Mouse (Mus musculus) stomach, embryonic 15.5 days (tissue): ENCODE results near the gene Polr3h. TPM values are rescaled to one million over a fixed set of nuclear protein-coding genes. Genes with fewer than 3 reads are reported as not detected.
"Not testable (repeated sequence)": the region's sequence is repeated elsewhere in the genome, so short reads cannot be mapped to it uniquely, and the experiment has no call there.

ENCODE experiments used
- ATAC-seq: fragments of 200-750 bp; cut with Nextera tagmentation; 2 replicates; pipeline ENCODE4 v1.8.0; 2017; ENCODE audit warnings: low read depth, moderate number of reproducible peaks, moderate TSS enrichment; ENCODE audit not compliant: insufficient read depth, low FRiP score
- H3K27ac ChIP-seq: fragments of 300-500 bp; sonication (generic); 2 replicates; pipeline ENCODE4 v1.5.1; 2015; ENCODE audit warnings: mild to moderate bottlenecking, inconsistent platforms
- H3K27me3 ChIP-seq: fragments of 300-500 bp; sonication (generic); replicated peaks from 2 replicates; pipeline ENCODE4 v1.6.1; 2015; ENCODE audit warnings: inconsistent platforms
- H3K36me3 ChIP-seq: fragments of 300-500 bp; sonication (generic); 2 replicates; pipeline ENCODE4 v1.6.1; 2015; ENCODE audit warnings: inconsistent platforms
- H3K4me1 ChIP-seq: fragments of 300-500 bp; sonication (generic); 2 replicates; pipeline ENCODE4 v1.6.1; 2015; ENCODE audit warnings: inconsistent platforms
- H3K4me2 ChIP-seq: fragments of 300-500 bp; sonication (generic); 2 replicates; pipeline ENCODE4 v1.6.1; 2015; ENCODE audit warnings: mild to moderate bottlenecking, inconsistent platforms
- H3K4me3 ChIP-seq: fragments of 300-500 bp; sonication (generic); replicated peaks from 2 replicates; pipeline ENCODE4 v1.5.1; 2015; ENCODE audit warnings: inconsistent platforms
- H3K9ac ChIP-seq: fragments of 300-500 bp; sonication (generic); 2 replicates; pipeline ENCODE4 v1.6.1; 2015; ENCODE audit warnings: inconsistent platforms
- H3K9me3 ChIP-seq: fragments of 300-500 bp; sonication (generic); 2 replicates; pipeline ENCODE4 v1.6.1; 2016; ENCODE audit warnings: inconsistent platforms
- WGBS: fragments of 180-500 bp; shearing (Covaris S2); methylation state at CpG from one replicate; pipeline ENCODE4 v1.1.7; 2015; 5-methylcytosine and 5-hydroxymethylcytosine counted together
- polyA plus RNA-seq: library from polyadenylated mRNA; unstranded; fragments of >200 nt; fragmentation: Nextera tagmentation; extraction: Ambion mirVana; gene quantifications from 2 replicates; pipeline ENCODE4 v1.2.1, GENCODE M21; 2015

Polr3h gene
- polyA plus RNA-seq, 1 experiment from 2014 or later, result 58.1 TPM

DNA sequence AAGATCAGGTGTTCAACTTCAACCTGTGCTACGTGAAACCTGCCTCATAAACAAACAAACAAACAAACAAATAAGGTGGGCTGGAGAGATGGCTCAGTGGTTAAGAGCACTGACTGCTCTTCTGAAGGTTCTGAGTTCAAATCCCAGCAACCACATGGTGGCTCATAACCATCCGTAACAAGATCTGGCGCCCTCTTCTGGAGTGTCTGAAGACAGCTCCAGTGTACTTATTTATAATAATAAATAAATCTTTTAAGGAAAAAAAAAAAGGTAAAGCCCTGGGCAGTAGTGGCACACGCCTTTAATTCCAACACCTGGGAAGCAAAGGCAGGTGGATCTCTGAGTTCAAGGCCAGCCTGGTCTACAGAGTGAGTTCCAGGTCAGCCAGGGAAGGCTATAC, 17.3 kb downstream of the Polr3h start:
- H3K9ac ChIP-seq, ATAC-seq, H3K4me2 ChIP-seq, H3K27ac ChIP-seq, H3K9me3 ChIP-seq, H3K4me3 ChIP-seq, H3K4me1 ChIP-seq, H3K27me3 ChIP-seq: not testable (repeated sequence)
- H3K36me3 ChIP-seq, result peaks cover 68% of the 10 kb centered on the region
- 88% methylated on average over 4 of the region's 4 CpGs for WGBS

DNA sequence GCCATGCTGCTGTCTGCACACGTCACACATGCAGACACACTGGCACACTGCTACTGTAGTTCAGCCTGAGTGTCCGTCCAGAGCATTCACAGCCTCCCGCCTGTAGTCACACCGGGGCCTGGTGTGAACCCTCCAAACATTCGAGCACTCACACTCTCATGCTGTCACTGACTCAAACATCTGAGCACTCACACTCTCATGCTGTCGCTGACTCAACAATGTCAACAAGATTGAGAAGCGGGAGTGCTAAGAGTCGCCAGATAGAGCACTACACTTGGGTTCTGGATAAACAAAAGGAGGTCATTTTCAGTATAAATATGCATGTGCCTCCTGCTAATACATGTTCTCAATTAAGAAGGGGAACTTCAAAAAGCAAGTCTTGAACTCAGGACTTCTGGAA, 18.1 kb downstream of the Polr3h start:
- WGBS, result 82% methylated on average over 8 of the region's 8 CpGs
- no peak for ATAC-seq

DNA sequence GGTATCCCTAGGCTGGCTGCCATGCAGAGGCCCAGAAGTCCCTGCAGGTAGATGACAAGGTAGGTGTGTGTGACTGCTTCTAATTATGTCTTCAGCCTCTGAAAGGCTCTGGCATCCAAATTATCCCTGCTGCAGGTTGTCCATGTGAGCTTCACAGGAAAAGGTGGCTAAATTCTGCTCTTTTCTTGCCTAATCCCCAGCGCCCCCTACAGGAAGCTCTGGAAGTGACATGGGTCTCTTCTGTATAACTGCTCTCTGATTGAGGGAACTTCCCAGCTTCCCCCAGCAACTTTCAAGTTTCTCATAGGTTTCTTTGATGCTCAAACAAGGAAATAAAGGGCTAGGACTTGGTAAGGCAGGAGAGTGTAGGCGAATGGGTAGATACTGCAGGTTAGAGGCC, 21.1 kb downstream of the Polr3h start:
- WGBS, result 37% methylated on average over 2 of the region's 2 CpGs
- Histone ChIP-seq H3K9me3 (no peaks in the 10 kb centered on the region), H3K4me2 (no peak overlapping the region), H3K27ac (no peak overlapping the region), H3K36me3 (peaks cover 64% of the 10 kb centered on the region), H3K9ac (no peak overlapping the region), H3K4me3 (no peak overlapping the region), H3K27me3 (no peaks in the 10 kb centered on the region), H3K4me1 (no peaks in the 10 kb centered on the region)
- ATAC-seq, result no peak

More for the DNA sequence above, 18.1 kb downstream of the Polr3h start:
- H3K4me2 ChIP-seq, result no peak overlapping the region
- H3K9me3 ChIP-seq, result no peaks in the 10 kb centered on the region
- H3K4me3 ChIP-seq, result no peak overlapping the region
- H3K9ac ChIP-seq, result no peak overlapping the region
- H3K27me3 ChIP-seq, result no peaks in the 10 kb centered on the region
- peaks cover 64% of the 10 kb centered on the region for H3K36me3 ChIP-seq
- H3K27ac ChIP-seq, result no peak overlapping the region
- 0 out of 2 replicates have a peak, but pooled peaks cover 3% of the 10 kb centered on the region for H3K4me1 ChIP-seq

DNA sequence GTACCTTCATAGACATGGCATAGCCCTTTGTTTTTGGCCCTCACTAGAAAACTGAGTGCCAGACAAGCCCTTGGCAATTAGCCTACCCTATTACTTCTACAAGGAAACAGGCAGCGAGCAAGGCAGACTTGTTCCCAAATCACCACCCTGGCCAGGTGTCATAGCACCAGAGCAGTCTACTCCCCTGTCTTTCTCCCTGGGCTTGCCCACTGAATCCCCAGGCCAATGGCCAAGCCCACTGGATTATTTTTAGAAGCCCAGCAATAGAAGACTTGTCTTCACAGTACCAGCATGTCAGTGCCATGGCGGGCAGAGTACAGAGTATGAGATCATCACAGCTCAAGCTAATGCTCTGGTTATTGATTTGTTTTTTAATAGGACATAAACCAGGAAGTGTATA, 27.3 kb downstream of the Polr3h start:
- Histone ChIP-seq H3K27ac (no peak overlapping the region), H3K4me3 (no peak overlapping the region), H3K36me3 (peaks cover 42% of the 10 kb centered on the region), H3K4me1 (no peaks in the 10 kb centered on the region), H3K9ac (no peak overlapping the region), H3K9me3 (no peaks in the 10 kb centered on the region), H3K27me3 (no peaks in the 10 kb centered on the region), H3K4me2 (no peak overlapping the region)
- ATAC-seq, result no peak
- 86% methylated on average over 2 of the region's 2 CpGs for WGBS

DNA sequence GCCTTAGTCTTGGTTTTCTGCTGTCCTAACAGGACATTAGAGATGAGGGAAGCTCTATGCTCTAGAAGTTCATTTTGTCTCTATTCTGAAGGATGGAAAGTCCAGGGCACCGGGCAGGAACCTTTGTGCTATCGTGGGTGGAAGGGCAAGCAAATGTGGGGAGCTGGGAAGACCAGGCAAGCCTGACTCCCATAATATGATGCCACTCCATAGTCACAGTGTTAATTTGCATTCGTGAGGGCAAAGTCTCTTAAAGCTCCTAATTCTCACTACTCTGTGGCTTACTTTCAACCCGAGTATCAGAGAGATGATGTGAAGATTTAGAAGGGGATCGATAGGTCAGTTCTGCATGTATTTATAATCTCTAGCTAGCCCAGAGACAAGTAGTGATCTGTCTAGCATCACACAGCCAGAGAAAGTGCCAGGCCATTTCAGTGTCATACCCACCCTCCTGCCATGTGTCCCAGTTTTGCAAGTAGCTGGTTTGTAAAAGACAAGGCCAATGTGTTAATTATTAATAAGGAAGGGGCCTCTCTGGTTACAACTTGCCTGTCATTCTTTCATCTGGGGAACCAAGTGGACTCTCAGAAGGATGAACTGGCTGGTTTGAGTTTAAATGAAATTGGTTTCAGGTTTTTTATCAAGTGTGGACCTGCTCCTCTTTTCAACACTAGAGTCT, 28.3 kb downstream of the Polr3h start:
- Histone ChIP-seq H3K9me3 (no peaks in the 10 kb centered on the region), H3K4me2 (no peak overlapping the region), H3K4me3 (no peak overlapping the region), H3K27ac (no peak overlapping the region), H3K4me1 (no peaks in the 10 kb centered on the region), H3K9ac (no peak overlapping the region), H3K27me3 (no peaks in the 10 kb centered on the region), H3K36me3 (peaks cover 38% of the 10 kb centered on the region)
- WGBS, result 79% methylated on average over 5 of the region's 5 CpGs
- no peak for ATAC-seq

DNA sequence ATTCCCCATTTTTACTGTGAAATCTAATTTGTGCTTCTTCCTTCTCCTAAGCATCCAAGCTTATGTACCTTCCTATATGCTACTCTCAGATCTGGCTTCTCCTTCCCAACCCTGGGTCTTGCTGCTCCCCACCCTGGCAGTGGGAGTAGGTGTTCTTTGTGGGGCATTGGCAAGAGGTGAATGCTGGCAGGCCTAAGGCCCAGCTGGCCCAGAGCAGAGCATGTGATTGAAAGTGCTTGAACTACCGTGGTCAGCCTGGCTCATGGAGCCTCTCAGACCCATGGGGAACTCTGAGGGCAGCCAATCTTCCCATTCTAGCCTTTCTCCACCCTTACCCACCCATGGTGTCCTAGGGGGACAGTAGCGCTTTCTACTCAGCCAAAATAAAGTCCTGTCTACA, 29.6 kb downstream of the Polr3h start:
- H3K27me3 ChIP-seq, result no peaks in the 10 kb centered on the region
- no peak overlapping the region for H3K27ac ChIP-seq
- no peak overlapping the region for H3K9ac ChIP-seq
- no peaks in the 10 kb centered on the region for H3K4me1 ChIP-seq
- H3K4me2 ChIP-seq, result no peak overlapping the region
- no peaks in the 10 kb centered on the region for H3K9me3 ChIP-seq
- H3K36me3 ChIP-seq, result peaks cover 36% of the 10 kb centered on the region
- 92% methylated on average over 2 of the region's 2 CpGs for WGBS
- no peak for ATAC-seq
- H3K4me3 ChIP-seq, result no peak overlapping the region

DNA sequence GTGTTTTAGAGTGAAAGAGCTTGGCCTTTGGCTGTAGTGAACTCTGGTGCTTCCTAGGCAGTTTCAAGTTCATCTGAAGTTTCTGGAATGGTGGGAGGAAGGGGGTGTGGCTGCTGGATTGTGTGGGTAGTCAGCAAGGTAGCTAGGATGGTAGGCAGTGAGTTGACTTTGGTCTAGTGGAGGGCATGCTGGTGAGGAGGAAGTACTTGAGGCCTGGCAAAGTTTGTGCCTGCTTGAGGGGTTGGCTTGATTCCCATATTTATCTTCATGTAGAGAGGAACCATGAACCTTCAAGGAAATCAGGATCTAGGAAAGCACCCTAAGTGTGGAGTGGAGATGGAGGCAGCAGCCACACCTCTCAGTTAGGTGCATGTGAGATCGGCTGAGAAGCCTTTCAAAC, 32.0 kb downstream of the Polr3h start:
- H3K9ac ChIP-seq, result no peak overlapping the region
- H3K27me3 ChIP-seq, result no peaks in the 10 kb centered on the region
- H3K4me2 ChIP-seq, result no peak overlapping the region
- WGBS, result 90% methylated on average over 1 of the region's 1 CpGs
- H3K9me3 ChIP-seq, result no peaks in the 10 kb centered on the region
- no peak overlapping the region for H3K4me3 ChIP-seq
- peaks cover 36% of the 10 kb centered on the region for H3K36me3 ChIP-seq
- ATAC-seq, result no peak
- no peaks in the 10 kb centered on the region for H3K4me1 ChIP-seq
- H3K27ac ChIP-seq, result no peak overlapping the region

DNA sequence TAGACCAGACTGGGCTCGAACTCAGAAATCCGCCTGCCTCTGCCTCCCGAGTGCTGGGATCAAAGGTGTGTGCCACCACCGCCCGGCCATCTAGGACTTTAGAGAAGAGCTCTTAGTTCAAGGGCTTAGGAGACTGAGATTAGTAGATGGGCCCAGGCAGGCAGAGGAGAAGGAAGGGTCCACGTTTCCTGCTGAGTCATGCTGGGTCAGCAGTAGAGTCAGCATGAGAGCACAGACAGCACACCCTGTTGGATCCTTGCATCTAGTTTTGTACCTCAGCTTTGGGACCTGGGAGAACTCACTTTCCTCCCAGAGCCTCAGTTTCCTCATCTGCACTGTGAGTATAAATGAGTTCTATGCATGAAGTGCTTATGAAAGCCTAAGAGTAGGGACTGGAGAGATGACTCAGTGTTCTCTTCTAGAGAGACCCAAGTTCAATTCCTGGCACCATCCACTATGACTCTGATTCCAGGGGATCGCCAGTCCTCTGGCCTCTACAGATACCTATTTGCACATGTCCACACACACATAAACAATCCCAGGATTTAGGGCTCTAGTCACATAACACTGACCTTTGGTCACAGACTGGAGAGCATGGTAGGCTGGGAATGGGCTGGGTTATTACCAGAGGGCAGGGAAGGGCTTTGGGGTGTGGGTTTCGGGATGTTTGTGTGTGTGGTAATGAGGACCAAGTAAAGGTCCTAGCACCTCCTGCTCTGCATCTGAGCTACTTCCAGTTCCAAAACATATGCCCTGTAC, 34.0 kb downstream of the Polr3h start:
- peak; percentile 43; the same call in 1 of the 2 replicates for ATAC-seq
- Histone ChIP-seq H3K27ac (no peak overlapping the region), H3K27me3 (no peaks in the 10 kb centered on the region), H3K4me3 (no peak overlapping the region), H3K9ac (no peak overlapping the region), H3K4me1 (no peaks in the 10 kb centered on the region), H3K36me3 (peaks cover 42% of the 10 kb centered on the region), H3K4me2 (no peak overlapping the region), H3K9me3 (no peaks in the 10 kb centered on the region)
- 92% methylated on average over 8 of the region's 8 CpGs for WGBS

DNA sequence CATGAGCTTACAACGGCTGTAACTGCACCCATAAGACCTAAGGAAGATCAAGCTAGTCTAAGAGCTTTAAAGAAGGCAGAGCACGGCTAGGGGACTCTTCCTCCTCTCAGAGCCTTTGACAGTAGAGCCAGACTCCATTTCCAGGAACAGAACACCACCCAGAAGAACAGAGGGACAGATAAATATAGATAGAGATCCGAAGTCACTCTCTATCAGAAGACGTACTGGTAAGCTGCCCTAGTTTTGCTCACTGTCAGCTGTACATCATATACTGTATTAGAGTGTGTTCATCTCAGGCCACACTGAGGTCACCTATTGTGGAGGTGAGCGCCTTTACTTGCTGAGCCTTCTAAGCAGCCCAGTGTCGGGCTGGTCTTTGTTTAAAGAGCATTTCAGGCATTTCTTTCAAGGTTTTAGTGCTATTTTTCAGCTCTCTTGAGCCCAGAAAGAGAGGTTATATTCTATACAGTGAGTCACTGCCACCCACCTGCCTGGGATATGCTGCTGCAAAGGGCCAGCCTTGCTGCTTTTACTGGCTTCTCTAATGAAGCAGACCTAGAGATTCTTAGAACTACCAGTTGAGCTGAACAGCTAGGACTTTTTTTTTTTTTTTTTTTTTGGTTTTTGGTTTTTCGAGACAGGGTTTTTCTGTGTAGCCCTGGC, 34.8 kb downstream of the Polr3h start:
- Histone ChIP-seq H3K4me2 (no peak overlapping the region), H3K27me3 (no peaks in the 10 kb centered on the region), H3K4me3 (no peak overlapping the region), H3K4me1 (no peaks in the 10 kb centered on the region), H3K27ac (no peak overlapping the region), H3K9ac (no peak overlapping the region), H3K9me3 (no peaks in the 10 kb centered on the region), H3K36me3 (peaks cover 41% of the 10 kb centered on the region)
- 82% methylated on average over 7 of the region's 7 CpGs for WGBS
- ATAC-seq, result no peak

DNA sequence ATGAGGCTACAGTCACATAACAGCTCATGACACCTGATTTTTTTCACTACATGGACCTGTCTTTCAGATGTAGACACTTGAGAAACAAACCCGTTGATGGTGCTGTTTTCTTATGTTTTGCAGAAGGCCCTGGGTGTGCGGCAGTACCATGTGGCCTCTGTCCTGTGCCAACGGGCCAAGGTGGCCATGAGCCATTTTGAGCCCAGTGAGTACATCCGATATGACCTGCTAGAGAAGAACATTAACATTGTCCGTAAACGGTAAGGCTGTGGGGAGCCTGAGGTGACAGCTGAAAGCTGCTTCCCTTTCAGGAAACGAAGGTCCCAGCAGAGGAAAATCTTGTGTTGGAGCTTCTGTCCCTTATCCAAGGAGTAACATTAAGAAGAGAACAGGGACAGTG, 36.9 kb downstream of the Polr3h start:
- H3K27me3 ChIP-seq, result no peaks in the 10 kb centered on the region
- H3K9me3 ChIP-seq, result no peaks in the 10 kb centered on the region
- no peaks in the 10 kb centered on the region for H3K4me1 ChIP-seq
- no peak for ATAC-seq
- no peak overlapping the region for H3K4me3 ChIP-seq
- peaks cover 34% of the 10 kb centered on the region for H3K36me3 ChIP-seq
- H3K4me2 ChIP-seq, result no peak overlapping the region
- H3K9ac ChIP-seq, result no peak overlapping the region
- H3K27ac ChIP-seq, result no peak overlapping the region
- 95% methylated on average over 7 of the region's 7 CpGs for WGBS

DNA sequence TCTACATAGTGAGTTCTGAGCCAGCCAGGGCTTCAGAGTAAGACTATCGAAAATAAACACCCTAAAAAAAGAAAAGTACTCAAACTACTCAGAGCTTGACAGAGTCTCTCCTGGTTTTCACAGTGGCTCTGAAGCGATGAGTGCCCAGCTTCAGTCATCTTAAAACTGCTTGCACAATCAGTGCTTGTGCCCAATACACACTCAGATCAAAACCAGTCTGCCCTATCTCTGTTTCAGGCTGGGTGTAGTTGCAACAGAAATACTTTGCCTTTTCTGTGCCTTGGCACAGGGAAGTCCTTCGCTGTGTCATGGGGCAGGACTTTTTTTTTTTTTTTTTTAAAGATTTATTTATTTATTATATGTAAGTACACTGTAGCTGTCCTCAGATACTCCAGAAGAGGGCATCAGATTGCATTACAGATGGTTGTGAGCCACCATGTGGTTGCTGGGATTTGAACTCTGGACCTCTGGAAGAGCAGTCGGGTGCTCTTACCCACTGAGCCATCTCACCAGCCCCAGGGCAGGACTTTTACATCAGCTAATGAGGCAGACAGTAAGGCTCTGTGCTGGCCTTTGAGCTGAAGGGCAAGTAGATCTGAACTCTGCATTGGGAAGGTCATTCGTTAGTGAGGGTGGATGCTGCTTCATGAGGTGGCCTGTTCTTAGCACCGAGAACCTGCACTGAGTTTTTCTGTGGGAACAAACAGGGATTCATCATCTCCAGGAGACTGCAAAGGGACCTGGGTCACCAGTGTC, 39.1 kb downstream of the Polr3h start:
- Histone ChIP-seq H3K36me3 (peaks cover 31% of the 10 kb centered on the region), H3K4me2 (no peak overlapping the region), H3K4me1 (no peaks in the 10 kb centered on the region), H3K27me3 (no peaks in the 10 kb centered on the region), H3K9ac (no peak overlapping the region), H3K4me3 (no peak overlapping the region), H3K27ac (no peak overlapping the region), H3K9me3 (no peaks in the 10 kb centered on the region)
- WGBS, result 90% methylated on average over 6 of the region's 6 CpGs
- ATAC-seq, result no peak
